Mouse (Mus musculus): Measurements from ENCODE around the gene Olfr96.
"Not testable (repeated sequence)": the region's sequence is repeated elsewhere in the genome, so short reads cannot be mapped to it uniquely, and the experiment has no call there.

Gene Olfr96

DNA sequence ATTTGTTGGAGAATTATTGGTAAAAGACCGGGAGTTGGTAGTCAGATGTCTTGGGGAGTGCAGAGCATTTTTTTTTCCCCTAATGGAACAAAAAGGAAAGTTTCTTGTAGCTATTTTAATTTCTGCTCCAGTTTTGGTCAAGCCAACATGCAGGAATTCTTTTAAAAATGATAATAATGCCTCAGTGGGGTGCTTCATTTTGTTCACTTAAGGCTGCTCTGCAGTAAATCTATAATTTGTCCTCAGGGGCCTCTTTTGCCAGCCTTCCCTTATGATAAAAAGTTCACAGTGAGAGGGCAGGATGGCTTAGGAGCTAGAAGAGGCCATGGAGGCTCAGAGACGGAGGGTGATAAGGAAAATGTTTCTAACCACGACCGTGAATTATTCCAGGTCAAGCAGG, at the start of gene Olfr96:
Olfr96 (plus strand) TSS at position 301 of the 400 bp plus-strand sequence.
- DNase-seq = no peak

- no peak for DNase-seq
Observed at GRCm38 (mm10) chr17:37185474-37185873, 34.5 kb upstream of the Olfr96 start.

DNA sequence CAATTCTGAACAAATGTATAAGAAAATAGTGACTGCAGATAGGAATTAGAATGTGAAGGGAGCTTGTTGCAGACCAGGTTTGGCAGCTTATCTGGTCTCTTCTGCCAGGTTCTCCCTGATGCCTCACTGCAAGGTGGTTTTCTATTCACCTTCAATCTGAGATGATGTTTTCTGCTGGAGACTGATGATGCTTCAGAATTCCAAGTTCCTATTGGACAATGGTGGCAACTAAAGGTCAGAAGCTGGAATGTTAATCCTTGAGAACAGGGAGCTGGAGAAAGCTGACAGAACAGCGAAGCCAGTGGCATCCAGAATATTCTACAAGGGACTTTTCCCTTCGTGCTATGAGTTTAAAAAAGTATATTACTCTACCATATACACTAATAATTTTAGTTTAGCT, 29.2 kb upstream of the Olfr96 start:
- DNase-seq = no peak

DNA sequence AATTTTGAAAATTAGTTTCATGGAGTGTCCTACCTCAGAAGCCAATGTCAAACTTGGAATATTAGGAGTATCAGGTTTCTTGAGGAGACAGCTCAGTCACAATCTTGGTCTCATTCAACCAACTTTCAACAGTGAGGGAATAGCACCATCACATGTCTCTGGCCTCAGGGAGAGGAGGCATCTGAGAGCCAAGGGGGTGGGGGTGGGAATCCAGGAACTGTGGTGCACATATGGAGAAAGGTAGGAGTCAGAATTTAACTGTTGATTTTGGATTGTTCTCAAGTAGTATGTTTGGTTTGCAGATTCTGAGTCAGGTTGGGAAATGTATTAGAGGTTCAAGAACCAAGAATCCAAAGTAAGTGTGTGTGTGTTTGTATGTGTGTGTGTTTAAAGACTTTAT, 26.9 kb upstream of the Olfr96 start:
- no peak for DNase-seq

DNA sequence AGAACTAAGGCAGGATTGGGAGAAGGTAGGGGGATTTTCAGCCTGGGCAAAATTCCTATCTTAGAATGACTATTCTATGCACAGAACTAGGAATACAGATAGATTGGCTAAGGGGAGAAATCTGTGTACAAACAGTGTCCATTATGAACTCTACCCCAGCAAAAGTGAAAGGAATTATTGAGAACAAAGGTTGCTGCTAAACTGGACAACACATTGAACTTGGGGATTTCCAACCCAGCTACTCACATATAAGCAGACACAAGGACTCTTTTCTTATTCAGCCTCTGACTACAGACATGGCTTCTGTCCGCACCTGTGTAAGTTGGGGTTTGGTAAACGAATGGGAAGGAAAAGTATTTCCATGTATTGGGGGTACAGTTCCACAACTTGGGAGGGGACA, 26.3 kb upstream of the Olfr96 start, which contains the start of gene Ubd:
Ubd (plus strand) TSS at position 237 of the 400 bp plus-strand sequence.
- no peak for DNase-seq

GRCm38 (mm10) chr17:37194782-37195181, 25.2 kb upstream of the Olfr96 start:
- no peak for DNase-seq

- no peak for DNase-seq
Observed at GRCm38 (mm10) chr17:37196845-37197724, 22.9 kb upstream of the Olfr96 start.

- DNase-seq = no peak
Observed at GRCm38 (mm10) chr17:37200894-37201293, 19.1 kb upstream of the Olfr96 start, which contains the start of gene Olfr94. Gene Olfr94 (minus strand): TSS chr17:37200994.

GRCm38 (mm10) chr17:37203206-37203916, 16.6 kb upstream of the Olfr96 start:
- peak; percentile 74 to 75 for DNase-seq

- DNase-seq = no peak
Observed at GRCm38 (mm10) chr17:37203917-37204236, 16.1 kb upstream of the Olfr96 start.

GRCm38 (mm10) chr17:37210884-37211768, 8.8 kb upstream of the Olfr96 start:
- DNase-seq = no peak

- no peak for DNase-seq
Observed at GRCm38 (mm10) chr17:37213018-37213417, 6.9 kb upstream of the Olfr96 start, which contains the start of gene Olfr95. Gene Olfr95 (minus strand): TSS chr17:37213118.

- no peak for DNase-seq
Observed at GRCm38 (mm10) chr17:37218486-37218885, 1.5 kb upstream of the Olfr96 start.

DNA sequence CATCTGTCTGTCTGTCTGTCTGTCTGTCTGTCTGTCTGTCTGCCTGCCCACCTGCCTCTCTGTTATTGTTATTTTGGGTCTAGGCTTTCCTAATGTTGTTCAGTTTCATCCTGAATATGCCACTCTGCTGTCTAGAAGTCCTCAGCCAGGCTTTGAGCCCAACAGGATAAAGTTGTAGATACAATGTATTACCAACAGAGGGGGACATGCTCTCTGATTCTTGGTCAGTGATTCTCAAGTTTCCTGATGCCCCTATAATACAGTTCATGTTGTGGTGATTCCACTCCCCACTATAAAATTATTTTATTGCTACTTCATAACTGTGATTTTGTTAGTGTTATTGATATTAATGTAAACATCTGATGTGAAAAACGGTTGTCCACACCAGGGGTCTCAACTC, 1.9 kb downstream of the Olfr96 start:
- DNase-seq = no peak

DNA sequence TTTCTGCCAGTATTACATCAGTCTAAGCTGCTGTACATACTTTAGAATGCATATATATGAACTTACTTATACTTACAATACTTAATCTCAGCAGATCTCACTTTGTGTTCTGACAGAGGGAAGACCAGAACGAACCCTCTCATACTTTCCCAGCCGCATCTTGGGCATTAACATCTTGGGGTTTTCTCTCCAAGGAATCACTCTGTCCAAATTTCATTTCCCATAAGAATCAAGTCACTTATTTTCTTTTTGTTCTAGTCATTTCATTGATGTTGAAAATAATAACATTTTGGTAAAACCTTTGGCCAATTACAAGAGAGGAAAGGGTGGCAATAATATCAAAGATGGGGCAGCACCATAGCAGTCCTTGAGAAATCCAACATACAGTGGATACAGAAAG, 17.3 kb downstream of the Olfr96 start, which contains the start of gene Olfr97:
Olfr97 (minus strand) TSS at position 101 of the 400 bp plus-strand sequence.
- not testable (repeated sequence) for DNase-seq

- no peak for DNase-seq
Observed at GRCm38 (mm10) chr17:37242198-37242597, 22.3 kb downstream of the Olfr96 start.

DNA sequence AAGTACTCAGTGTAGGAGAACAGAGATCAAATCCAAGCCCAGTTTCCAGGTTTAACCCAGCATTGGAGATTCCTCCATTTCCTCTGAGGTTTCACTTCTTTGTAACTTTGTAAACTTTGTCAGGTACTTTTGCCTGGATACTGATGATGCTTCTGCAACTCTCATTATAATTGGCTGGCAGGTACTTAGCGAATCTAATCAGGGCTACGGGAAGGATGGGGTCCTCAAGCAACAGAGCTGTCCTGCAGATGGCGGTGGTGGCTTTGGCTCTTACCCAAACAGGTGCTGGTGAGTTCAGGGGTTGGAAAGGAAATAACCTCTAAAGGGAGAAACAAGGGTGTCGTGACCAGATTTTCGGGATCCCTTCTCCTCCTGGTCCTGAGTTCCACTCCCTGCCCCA, 26.8 kb downstream of the Olfr96 start:
- peak; percentile 79 to 85 for DNase-seq

DNA sequence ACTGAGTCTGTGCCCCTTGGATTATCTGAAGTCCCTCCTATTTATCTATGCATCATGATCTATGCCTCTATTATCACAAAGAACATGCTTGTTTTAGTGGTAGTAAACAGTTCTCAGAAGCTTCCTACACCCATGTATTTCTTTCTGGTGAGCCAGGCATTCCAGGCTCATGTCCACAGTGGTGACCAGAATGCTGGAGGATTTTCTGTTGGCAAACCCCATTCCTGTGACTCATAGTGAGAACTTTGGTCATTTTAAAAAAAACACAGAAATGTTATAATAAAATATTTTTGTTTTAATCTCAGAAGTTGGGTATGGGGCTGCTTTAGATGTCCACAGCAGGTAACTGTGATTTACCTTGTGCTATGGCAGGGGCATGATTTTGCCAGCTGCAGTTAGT, 29.5 kb downstream of the Olfr96 start:
- no peak for DNase-seq

DNA sequence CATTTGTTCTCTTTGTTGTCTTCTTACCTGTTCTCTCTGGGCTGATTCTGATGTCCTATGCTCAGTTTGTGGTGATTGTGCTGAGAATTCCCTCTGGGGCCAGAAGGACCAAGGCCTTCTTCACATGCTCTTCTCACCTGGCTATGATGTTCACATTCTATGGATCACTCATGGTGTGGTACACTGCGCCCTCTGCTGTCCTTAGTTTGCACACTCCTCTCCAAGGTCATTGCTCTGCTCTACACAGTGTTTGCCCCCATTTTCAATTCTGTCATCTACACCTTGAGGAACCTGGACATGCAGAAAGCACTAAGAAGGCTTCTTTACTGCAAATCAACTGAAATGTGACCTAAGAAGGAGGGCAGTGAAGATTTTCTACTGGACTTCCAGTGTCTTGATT, 30.6 kb downstream of the Olfr96 start:
- peak; percentile 69 to 71 for DNase-seq

GRCm38 (mm10) chr17:37263626-37264025, 43.7 kb downstream of the Olfr96 start, which contains the start of gene Olfr98:
Gene Olfr98 (minus strand): TSS chr17:37263749.
- no peak for DNase-seq

DNA sequence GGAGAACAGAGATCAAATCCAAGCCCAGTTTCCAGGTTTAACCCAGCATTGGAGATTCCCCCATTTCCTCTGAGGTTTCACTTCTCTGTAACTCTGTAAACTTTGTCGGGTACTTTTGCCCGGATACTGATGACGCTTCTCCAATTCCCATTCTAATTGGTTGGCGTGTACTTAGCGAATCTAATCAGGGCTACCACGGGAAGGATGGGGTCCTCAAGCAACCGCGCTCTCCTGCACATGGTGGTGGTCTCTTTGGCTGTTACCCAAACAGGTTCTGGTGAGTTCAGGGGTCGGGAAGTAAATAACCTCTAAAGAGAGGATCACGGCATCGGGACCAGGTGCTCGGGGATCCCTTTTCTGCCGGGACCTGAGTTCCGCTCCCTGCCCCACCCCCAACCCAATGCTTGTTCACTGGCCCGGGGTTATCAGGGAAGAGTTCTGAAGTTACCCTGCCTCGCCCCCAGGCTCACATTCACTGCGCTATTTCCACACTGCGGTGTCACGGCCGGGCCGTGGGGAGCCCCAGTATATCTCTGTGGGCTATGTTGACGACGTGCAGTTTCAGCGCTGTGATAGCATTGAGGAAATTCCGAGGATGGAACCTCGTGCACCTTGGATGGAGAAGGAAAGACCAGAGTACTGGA, 50.2 kb downstream of the Olfr96 start, which contains the start of gene H2-M3:
H2-M3 (plus strand) TSS at position 163 of the 644 bp plus-strand sequence.
- peak; percentile 95 to 96 for DNase-seq

GRCm38 (mm10) chr17:37270702-37271092, 50.8 kb downstream of the Olfr96 start:
- DNase-seq = peak; percentile 80 to 81
